Mouse (Mus musculus): ENCODE results near the gene Colq. TPM values are rescaled to one million over a fixed set of nuclear protein-coding genes. Genes with fewer than 3 reads are reported as not detected.

The Colq gene
- polyA plus RNA-seq, 1 experiment from 2014 or later, result 0.48 TPM

- Histone ChIP-seq H3K27me3 (ENCODE audit: control insufficient read depth, insufficient read depth, low read depth, low read length) (no peaks in the 10 kb centered on the region), H3K27ac (ENCODE audit: low read length) (no peak overlapping the region), H3K4me2 (ENCODE audit: low read depth, low read length) (no peak overlapping the region), H3K4me1 (ENCODE audit: control insufficient read depth, low read depth, low read length) (peaks cover 17% of the 10 kb centered on the region), H3K9me3 (replicated peaks; ENCODE audit: control insufficient read depth, low read length) (no peaks in the 10 kb centered on the region), H3K9ac (ENCODE audit: low read depth, low read length) (no peak overlapping the region), H3K4me3 (ENCODE audit: low read depth, low read length) (no peak overlapping the region), H3K36me3 (ENCODE audit: control insufficient read depth, insufficient read depth) (no peaks in the 10 kb centered on the region)
- ATAC-seq (ENCODE audit: low read depth), result no peak
- WGBS (ENCODE audit: insufficient replicate concordance), result 19% methylated on average over 7 of the region's 7 CpGs
These were observed 22.0 kb downstream of the Colq start for GRCm38 (mm10) chr14:31569151-31569631.

GRCm38 (mm10) chr14:31565478-31566212 lies 25.5 kb downstream of the Colq start:
- Histone ChIP-seq H3K4me3 (ENCODE audit: low read depth, low read length) (no peak overlapping the region), H3K4me2 (ENCODE audit: low read depth, low read length) (no peak overlapping the region), H3K36me3 (ENCODE audit: control insufficient read depth, insufficient read depth) (no peaks in the 10 kb centered on the region), H3K9ac (ENCODE audit: low read depth, low read length) (no peak overlapping the region), H3K9me3 (replicated peaks; ENCODE audit: control insufficient read depth, low read length) (no peaks in the 10 kb centered on the region), H3K27me3 (ENCODE audit: control insufficient read depth, insufficient read depth, low read depth, low read length) (no peaks in the 10 kb centered on the region), H3K4me1 (ENCODE audit: control insufficient read depth, low read depth, low read length) (peaks cover 15% of the 10 kb centered on the region), H3K27ac (ENCODE audit: low read length) (no peak overlapping the region)
- peak; percentile 68 for ATAC-seq (ENCODE audit: low read depth)
- 61% methylated on average over 9 of the region's 9 CpGs for WGBS (ENCODE audit: insufficient replicate concordance)

- no peak for ATAC-seq (ENCODE audit: low read depth)
- no peaks in the 10 kb centered on the region for H3K36me3 ChIP-seq (ENCODE audit: control insufficient read depth, insufficient read depth)
These were observed 26.5 kb downstream of the Colq start for GRCm38 (mm10) chr14:31564452-31565179.

DNA sequence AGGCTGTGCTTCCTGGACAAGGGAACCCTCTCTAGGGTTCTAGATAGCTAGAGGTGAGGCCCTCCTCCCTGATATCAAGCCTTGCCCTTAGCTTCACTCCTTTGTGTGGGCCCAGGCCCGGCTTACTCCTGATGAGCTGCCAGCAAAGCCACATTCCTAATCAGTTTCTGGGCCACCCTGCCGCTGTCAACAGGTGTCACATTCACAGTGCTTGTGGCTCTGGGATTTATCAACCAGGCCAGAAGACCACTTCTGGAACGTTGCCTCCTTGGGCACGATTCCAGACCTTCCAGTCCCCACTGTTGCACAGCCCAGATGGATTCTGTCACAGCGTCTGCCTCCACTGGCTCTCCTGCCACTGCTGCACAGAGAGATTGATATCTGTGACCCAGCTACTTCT lies 30.3 kb downstream of the Colq start:
- H3K4me3 ChIP-seq (ENCODE audit: low read depth, low read length), result no peak overlapping the region
- no peaks in the 10 kb centered on the region for H3K27me3 ChIP-seq (ENCODE audit: control insufficient read depth, insufficient read depth, low read depth, low read length)
- H3K9me3 ChIP-seq (replicated peaks; ENCODE audit: control insufficient read depth, low read length), result no peaks in the 10 kb centered on the region
- H3K36me3 ChIP-seq (ENCODE audit: control insufficient read depth, insufficient read depth), result no peaks in the 10 kb centered on the region
- H3K9ac ChIP-seq (ENCODE audit: low read depth, low read length), result no peak overlapping the region
- H3K4me2 ChIP-seq (ENCODE audit: low read depth, low read length), result no peak overlapping the region
- 34% methylated on average over 5 of the region's 5 CpGs for WGBS (ENCODE audit: insufficient replicate concordance)
- no peaks in the 10 kb centered on the region; the same call in 1 of the 2 replicates for H3K4me1 ChIP-seq (ENCODE audit: control insufficient read depth, low read depth, low read length)
- no peak for ATAC-seq (ENCODE audit: low read depth)
- H3K27ac ChIP-seq (ENCODE audit: low read length), result no peak overlapping the region

More at GRCm38 (mm10) chr14:31564452-31565179, 26.5 kb downstream of the Colq start:
- no peak overlapping the region for H3K4me2 ChIP-seq (ENCODE audit: low read depth, low read length)
- H3K9ac ChIP-seq (ENCODE audit: low read depth, low read length), result no peak overlapping the region
- H3K27ac ChIP-seq (ENCODE audit: low read length), result no peak overlapping the region
- no peak overlapping the region for H3K4me3 ChIP-seq (ENCODE audit: low read depth, low read length)
- no peaks in the 10 kb centered on the region for H3K9me3 ChIP-seq (replicated peaks; ENCODE audit: control insufficient read depth, low read length)
- peaks cover 5% of the 10 kb centered on the region for H3K4me1 ChIP-seq (ENCODE audit: control insufficient read depth, low read depth, low read length)
- no peaks in the 10 kb centered on the region for H3K27me3 ChIP-seq (ENCODE audit: control insufficient read depth, insufficient read depth, low read depth, low read length)
- 59% methylated on average over 6 of the region's 6 CpGs for WGBS (ENCODE audit: insufficient replicate concordance)

DNA sequence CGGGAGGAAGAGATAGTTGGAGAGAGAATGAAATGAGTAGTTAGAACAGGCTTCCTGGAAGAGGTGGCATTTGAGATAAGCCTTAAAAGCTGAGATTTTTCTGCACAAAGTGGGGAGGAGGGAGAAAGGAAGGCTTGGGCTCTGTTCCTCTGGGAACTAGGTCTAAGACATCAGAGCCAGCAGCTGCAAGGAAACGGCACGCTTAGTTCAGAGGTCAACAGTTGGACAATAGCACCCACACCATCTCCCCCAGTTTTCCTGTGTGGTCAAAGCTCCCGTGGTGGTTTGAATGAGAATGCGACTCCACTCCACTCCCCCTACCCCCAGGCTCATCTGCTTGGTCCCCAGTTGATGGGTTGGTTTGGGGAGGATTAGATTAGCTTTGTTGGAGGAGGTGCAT lies 31.9 kb downstream of the Colq start:
- no peaks in the 10 kb centered on the region for H3K36me3 ChIP-seq (ENCODE audit: control insufficient read depth, insufficient read depth)
- H3K27me3 ChIP-seq (ENCODE audit: control insufficient read depth, insufficient read depth, low read depth, low read length), result no peaks in the 10 kb centered on the region
- H3K4me3 ChIP-seq (ENCODE audit: low read depth, low read length), result no peak overlapping the region
- H3K4me2 ChIP-seq (ENCODE audit: low read depth, low read length), result no peak overlapping the region
- no peaks in the 10 kb centered on the region for H3K4me1 ChIP-seq (ENCODE audit: control insufficient read depth, low read depth, low read length)
- H3K27ac ChIP-seq (ENCODE audit: low read length), result no peak overlapping the region
- no peak for ATAC-seq (ENCODE audit: low read depth)
- 33% methylated on average over 5 of the region's 5 CpGs for WGBS (ENCODE audit: insufficient replicate concordance)
- no peaks in the 10 kb centered on the region for H3K9me3 ChIP-seq (replicated peaks; ENCODE audit: control insufficient read depth, low read length)
- H3K9ac ChIP-seq (ENCODE audit: low read depth, low read length), result no peak overlapping the region

- Histone ChIP-seq H3K27ac (ENCODE audit: low read length) (no peak overlapping the region), H3K27me3 (ENCODE audit: control insufficient read depth, insufficient read depth, low read depth, low read length) (no peaks in the 10 kb centered on the region), H3K36me3 (ENCODE audit: control insufficient read depth, insufficient read depth) (no peaks in the 10 kb centered on the region), H3K9me3 (replicated peaks; ENCODE audit: control insufficient read depth, low read length) (no peaks in the 10 kb centered on the region), H3K4me2 (ENCODE audit: low read depth, low read length) (no peak overlapping the region), H3K4me3 (ENCODE audit: low read depth, low read length) (no peak overlapping the region), H3K9ac (ENCODE audit: low read depth, low read length) (no peak overlapping the region), H3K4me1 (ENCODE audit: control insufficient read depth, low read depth, low read length) (no peaks in the 10 kb centered on the region)
- 62% methylated on average over 9 of the region's 9 CpGs for WGBS (ENCODE audit: insufficient replicate concordance)
- ATAC-seq (ENCODE audit: low read depth), result no peak
These were observed 33.4 kb downstream of the Colq start for GRCm38 (mm10) chr14:31557784-31558183.

DNA sequence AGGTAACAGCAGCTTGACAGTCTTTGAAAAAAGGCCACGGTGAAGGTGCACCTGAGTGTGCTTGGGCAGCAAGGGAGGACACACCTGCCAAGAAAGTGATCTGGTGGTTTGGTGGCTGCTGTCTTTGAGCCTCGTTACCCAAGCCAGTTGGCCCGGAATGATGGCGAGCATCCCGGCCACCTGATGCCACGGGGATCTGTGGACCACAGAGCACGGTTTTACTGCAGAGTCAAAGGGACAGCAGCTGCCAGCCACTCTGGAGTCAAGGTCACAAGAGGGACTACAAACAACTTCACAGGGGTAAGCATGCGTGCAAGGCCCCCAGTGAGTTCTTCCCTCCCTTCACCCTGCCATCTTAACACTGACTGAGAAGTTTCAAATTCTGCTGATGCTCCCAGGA lies 33.9 kb downstream of the Colq start:
- H3K27ac ChIP-seq (ENCODE audit: low read length), result no peak overlapping the region
- H3K27me3 ChIP-seq (ENCODE audit: control insufficient read depth, insufficient read depth, low read depth, low read length), result no peaks in the 10 kb centered on the region
- H3K36me3 ChIP-seq (ENCODE audit: control insufficient read depth, insufficient read depth), result no peaks in the 10 kb centered on the region
- no peak for ATAC-seq (ENCODE audit: low read depth)
- no peaks in the 10 kb centered on the region for H3K4me1 ChIP-seq (ENCODE audit: control insufficient read depth, low read depth, low read length)
- no peak overlapping the region for H3K4me3 ChIP-seq (ENCODE audit: low read depth, low read length)
- H3K9ac ChIP-seq (ENCODE audit: low read depth, low read length), result no peak overlapping the region
- H3K9me3 ChIP-seq (replicated peaks; ENCODE audit: control insufficient read depth, low read length), result no peaks in the 10 kb centered on the region
- WGBS (ENCODE audit: insufficient replicate concordance), result 71% methylated on average over 8 of the region's 8 CpGs
- no peak overlapping the region for H3K4me2 ChIP-seq (ENCODE audit: low read depth, low read length)

DNA sequence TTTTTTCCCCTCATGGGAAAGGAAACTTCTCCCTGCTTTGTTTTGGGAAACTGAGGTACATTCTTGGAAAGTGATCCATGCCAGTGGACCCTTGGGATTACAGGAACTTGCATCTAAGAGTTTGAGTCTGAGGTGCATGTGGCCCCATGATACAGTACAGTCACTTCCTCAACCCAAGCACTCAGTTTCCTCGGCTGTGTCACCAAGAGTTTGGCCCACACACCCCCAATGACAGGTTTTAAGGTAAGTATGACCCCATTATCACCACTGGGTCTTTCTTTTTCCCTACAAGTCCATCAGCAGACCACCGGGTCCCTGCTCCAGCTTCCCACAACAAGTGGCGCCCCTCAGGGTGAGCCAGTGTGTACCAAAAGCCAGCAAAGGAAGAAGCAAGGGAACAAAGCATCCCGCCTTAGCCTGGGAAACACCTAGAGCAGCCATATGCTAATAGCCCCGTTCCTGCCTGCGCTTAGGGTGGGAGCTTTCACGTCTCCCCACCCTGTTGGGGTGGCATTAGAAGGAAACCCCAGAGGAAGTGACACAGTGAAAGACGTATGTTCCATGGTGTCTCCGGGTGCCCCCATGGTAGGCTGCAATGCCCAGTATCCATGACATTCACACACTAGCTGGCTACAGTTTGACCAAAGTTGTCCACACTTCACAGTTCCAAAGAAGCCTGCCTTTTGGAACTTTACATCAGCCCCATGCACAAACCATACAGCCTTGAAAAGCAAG lies 34.5 kb downstream of the Colq start:
- Histone ChIP-seq H3K27ac (ENCODE audit: low read length) (no peak overlapping the region), H3K36me3 (ENCODE audit: control insufficient read depth, insufficient read depth) (no peaks in the 10 kb centered on the region), H3K9me3 (replicated peaks; ENCODE audit: control insufficient read depth, low read length) (no peaks in the 10 kb centered on the region), H3K4me1 (ENCODE audit: control insufficient read depth, low read depth, low read length) (no peaks in the 10 kb centered on the region), H3K27me3 (ENCODE audit: control insufficient read depth, insufficient read depth, low read depth, low read length) (no peaks in the 10 kb centered on the region), H3K9ac (ENCODE audit: low read depth, low read length) (no peak overlapping the region), H3K4me3 (ENCODE audit: low read depth, low read length) (no peak overlapping the region), H3K4me2 (ENCODE audit: low read depth, low read length) (no peak overlapping the region)
- 56% methylated on average over 9 of the region's 9 CpGs for WGBS (ENCODE audit: insufficient replicate concordance)
- no peak for ATAC-seq (ENCODE audit: low read depth)

Data from liver, embryonic 16.5 days (tissue).